In genomic region chr5:100914989-100915388, GRCm38 (mm10) we compare ENCODE assay signal across 8 mouse cellular contexts.
DNase-seq lines count a peak whose midpoint lies in the region; ATAC-seq and TF ChIP-seq lines count a peak whose summit lies in the region.

No protein-coding gene starts in this region.

- intact Hi-C loops in gastrocnemius, adult 2 months (cut with DNase I), result loop anchor here (1.0 to 5.0 kb wide), 3 partner anchors 53 to 238 kb away; partner anchors contain the start of gene Coq2

- peak; percentile 87 for TF ChIP-seq CTCF in gastrocnemius, adult 2 months (IDR thresholded peaks at IDR 0.05)

- H3K4me2 ChIP-seq in embryonic facial prominence, embryonic 14.5 days (ENCODE audit: low read depth, low read length), result no peak overlapping the region

- H3K27ac ChIP-seq in gastrocnemius, adult 2 months, result no peak overlapping the region
- no peak overlapping the region for H3K27ac ChIP-seq in embryonic facial prominence, embryonic 14.5 days (replicated peaks; ENCODE audit: low read depth, low read length)

- H3K9ac ChIP-seq in embryonic facial prominence, embryonic 14.5 days (ENCODE audit: low read depth, low read length), result no peak overlapping the region

- H3K36me3 ChIP-seq in embryonic facial prominence, embryonic 14.5 days (ENCODE audit: control insufficient read depth, insufficient read depth, low read length), result no peaks in the 10 kb centered on the region

- peaks cover 6% of the 10 kb centered on the region; the same call in 1 of the 2 replicates for H3K27me3 ChIP-seq in embryonic facial prominence, embryonic 14.5 days (replicated peaks; ENCODE audit: control insufficient read depth, insufficient read depth, low read length)

- ATAC-seq in embryonic facial prominence, embryonic 14.5 days (ENCODE audit: low read depth), result no peak

- WGBS in embryonic facial prominence, embryonic 14.5 days, result 19% methylated on average over 7 of the region's 7 CpGs

- no peaks in the 10 kb centered on the region for H3K9me3 ChIP-seq in embryonic facial prominence, embryonic 14.5 days (ENCODE audit: control insufficient read depth, low read length)

- H3K4me1 ChIP-seq in embryonic facial prominence, embryonic 14.5 days (ENCODE audit: control insufficient read depth, insufficient read depth, low read length), result no peaks in the 10 kb centered on the region

- peak; percentile 47 for DNase-seq in gastrocnemius, adult 2 months
- DNase-seq in gastrocnemius, adult 8-10 months (ENCODE audit: low spot score in 2 of 2), result no peak
- peak; percentile 81 for DNase-seq in A20 (ENCODE audit: low read depth, low spot score)
- DNase-seq in adrenal gland, postnatal 25 days, result peak; percentile 24
- DNase-seq in embryonic facial prominence, embryonic 14.5 days (ENCODE audit: low spot score), result peak; percentile 87
- DNase-seq in kidney, postnatal 14 days, result peak; percentile 66
- DNase-seq in lung, postnatal 10 days, result peak; percentile 52
- DNase-seq in spleen, adult 12 weeks (ENCODE audit: low spot score), result peak; percentile 7

- no peak overlapping the region for H3K4me3 ChIP-seq in gastrocnemius, adult 2 months
- no peak overlapping the region for H3K4me3 ChIP-seq in embryonic facial prominence, embryonic 14.5 days (ENCODE audit: low read depth, low read length)

Comparison
In these comparisons a context has a peak if more than half of its experiments do, and no peak if none do; other contexts are left out.
1. DNase-seq: peak in gastrocnemius, adult 2 months (single experiment), A20 (single experiment), adrenal gland, postnatal 25 days (single experiment), embryonic facial prominence, embryonic 14.5 days (single experiment), kidney, postnatal 14 days (single experiment), lung, postnatal 10 days (single experiment) and spleen, adult 12 weeks (single experiment); none in gastrocnemius, adult 8-10 months (0 of 2).